Comparison of ENCODE assay signal across 14 mouse cellular contexts in the genomic region with DNA sequence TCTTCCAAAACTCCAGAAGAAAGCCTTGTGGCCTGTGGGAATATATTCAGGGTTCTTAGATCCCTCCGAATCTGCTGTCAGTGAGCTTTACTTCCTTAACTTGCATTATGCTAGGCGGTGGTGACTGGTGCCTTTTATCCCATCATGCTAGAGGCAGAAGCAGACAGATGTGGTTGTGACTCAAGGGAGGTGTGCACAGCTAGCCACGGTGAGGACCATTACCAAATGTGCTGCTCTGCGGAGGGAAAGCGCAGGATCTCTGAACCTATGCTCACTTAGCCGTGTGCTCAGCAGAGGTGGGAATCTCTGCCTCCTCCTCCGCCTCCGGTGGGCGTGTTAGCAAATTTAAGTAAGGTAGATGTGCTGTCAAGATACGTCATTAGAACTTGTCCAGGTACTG.
"Had no signal": no experiment of that assay in that cellular context is flagged by ENCODE, and none has a peak within 500 bp of the region (broad histone marks: within the 10 kb centered on the region; RNA-seq: fewer than 3 reads in every experiment).

No protein-coding gene starts in this region.

- H3K27me3 ChIP-seq: midbrain, embryonic 13.5 days; midbrain, embryonic 15.5 days; neural tube, embryonic 12.5 days; stomach, embryonic 15.5 days had no signal

- H3K4me3 ChIP-seq: midbrain, embryonic 13.5 days; midbrain, embryonic 15.5 days; neural tube, embryonic 12.5 days; stomach, embryonic 15.5 days had no signal

- H3K9me3 ChIP-seq: midbrain, embryonic 13.5 days; midbrain, embryonic 15.5 days; neural tube, embryonic 12.5 days; stomach, embryonic 15.5 days had no signal

- H3K4me1 ChIP-seq: midbrain, embryonic 15.5 days; neural tube, embryonic 12.5 days; stomach, embryonic 15.5 days had no signal

- DNase-seq: lung, adult 18-20 months; lung, embryonic 14.5 days; lung, postnatal 10 days; lung, postnatal 36 days; right cerebral cortex, postnatal 14 days; thymus, adult 2 months; thymus, postnatal 25 days; thymus, postnatal 4 days had no signal

- H3K36me3 ChIP-seq: midbrain, embryonic 15.5 days had no signal

- H3K9ac ChIP-seq: lung, embryonic 14.5 days; midbrain, embryonic 13.5 days; midbrain, embryonic 15.5 days; neural tube, embryonic 12.5 days; stomach, embryonic 15.5 days had no signal

- ATAC-seq: midbrain, embryonic 13.5 days; midbrain, embryonic 15.5 days had no signal

- H3K27ac ChIP-seq: macrophage; midbrain, embryonic 13.5 days; midbrain, embryonic 15.5 days; neural tube, embryonic 12.5 days; stomach, embryonic 15.5 days; stomach, postnatal 0 days had no signal
